7 mouse cellular contexts compared by ENCODE assay signal in genomic region chr16:23980991-23981720, GRCm38 (mm10). TPM values are rescaled to one million over a fixed set of nuclear protein-coding genes. Genes with fewer than 3 reads are reported as not detected.
DNase-seq lines count a peak whose midpoint lies in the region; ATAC-seq and TF ChIP-seq lines count a peak whose summit lies in the region.

No protein-coding gene starts in this region.

- no peaks in the 10 kb centered on the region for H3K36me3 ChIP-seq in forebrain, postnatal 0 days (ENCODE audit: insufficient read depth)

- peak overlapping the region; percentile 87 for H3K4me2 ChIP-seq in forebrain, postnatal 0 days (ENCODE audit: low read depth)

- 3% methylated on average over 32 of the region's 32 CpGs for WGBS in forebrain, postnatal 0 days

- DNase-seq in Muller cell, postnatal 12 days (ENCODE audit: inconsistent ontology term) = peak; percentile 36
- DNase-seq in forebrain, postnatal 0 days = peak; percentile 41
- peak; percentile 60 for DNase-seq in kidney, adult 18-20 months
- peak; percentile 51 for DNase-seq in lung, postnatal 10 days
- DNase-seq in spleen, adult 18-20 months = no peak
- DNase-seq in adipocyte (ENCODE audit: low spot score) = no peak

- peak overlapping the region; percentile 93 for H3K27ac ChIP-seq in brown adipose tissue, adult 24 weeks (replicated peaks; ENCODE audit: low read depth, low read length)
- H3K27ac ChIP-seq in forebrain, postnatal 0 days (ENCODE audit: low read depth, low read length) = 0 out of 2 replicates have a peak overlapping the region, but pooled peaks have one; percentile 21

- no peak for TF ChIP-seq CTCF in forebrain, postnatal 0 days (IDR thresholded peaks at IDR 0.05; ENCODE audit: low read depth)

- peaks cover 15% of the 10 kb centered on the region; the same call in 1 of the 2 replicates for H3K27me3 ChIP-seq in forebrain, postnatal 0 days (ENCODE audit: insufficient read depth, low read length)

- peaks cover 6% of the 10 kb centered on the region; the same call in 1 of the 2 replicates for H3K4me1 ChIP-seq in brown adipose tissue, adult 24 weeks (ENCODE audit: control insufficient read depth, insufficient read depth, insufficient read length, low read length)
- H3K4me1 ChIP-seq in forebrain, postnatal 0 days (ENCODE audit: insufficient read depth) = 0 out of 2 replicates have a peak, but pooled peaks cover 8% of the 10 kb centered on the region

- peak overlapping the region; percentile 39 for H3K4me3 ChIP-seq in brown adipose tissue, adult 24 weeks (ENCODE audit: insufficient read depth, low read depth, low read length)
- peak overlapping the region; percentile 37 for H3K4me3 ChIP-seq in forebrain, postnatal 0 days (ENCODE audit: low read depth, low read length)

- H3K9me3 ChIP-seq in forebrain, postnatal 0 days (ENCODE audit: low read length) = no peaks in the 10 kb centered on the region

- ATAC-seq in forebrain, postnatal 0 days = no peak

- peak overlapping the region; percentile 43 for H3K9ac ChIP-seq in forebrain, postnatal 0 days

RNA-seq across cellular contexts. Expression of gene Gm37419, which starts 7.1 kb away (rescaled TPM):
- polyA plus RNA-seq in brown adipose tissue, adult 24 weeks (2012; ENCODE audit: insufficient read depth, insufficient read length, missing spikeins) = not detected in 2 replicates
- not detected in 2 replicates for total RNA-seq in forebrain, postnatal 0 days (2014; rRNA removed)
- not detected in 2 replicates for polyA plus RNA-seq in forebrain, postnatal 0 days (2015; fragmentation: Nextera tagmentation; extraction: Ambion mirVana)

RNA-seq across cellular contexts. Expression of gene Bcl6, which starts 7.5 kb away (rescaled TPM):
- polyA plus RNA-seq in brown adipose tissue, adult 24 weeks (2012; ENCODE audit: insufficient read depth, insufficient read length, missing spikeins) = 20.3 and 66.4 TPM in 2 replicates
- total RNA-seq in forebrain, postnatal 0 days (2014; rRNA removed) = 7.5 and 9.2 TPM in 2 replicates
- 0.69 and 0.92 TPM in 2 replicates for polyA plus RNA-seq in forebrain, postnatal 0 days (2015; fragmentation: Nextera tagmentation; extraction: Ambion mirVana)

RNA-seq across cellular contexts. Expression of gene Rtp2, which starts 49.0 kb away (rescaled TPM):
- not detected in 2 replicates for polyA plus RNA-seq in brown adipose tissue, adult 24 weeks (2012; ENCODE audit: insufficient read depth, insufficient read length, missing spikeins)
- 0.38 and 0.62 TPM in 2 replicates for total RNA-seq in forebrain, postnatal 0 days (2014; rRNA removed)
- polyA plus RNA-seq in forebrain, postnatal 0 days (2015; fragmentation: Nextera tagmentation; extraction: Ambion mirVana) = 0.24 and 0.36 TPM in 2 replicates

Comparison
In these comparisons a context has a peak if more than half of its experiments do, and no peak if none do; other contexts are left out.
1. DNase-seq: peak in Muller cell, postnatal 12 days (single experiment), forebrain, postnatal 0 days (single experiment), kidney, adult 18-20 months (single experiment) and lung, postnatal 10 days (single experiment); none in spleen, adult 18-20 months (0 of 2) and adipocyte (single experiment).
2. RNA of gene Bcl6, which starts 7.5 kb away (polyA plus RNA-seq): 20.3 to 66.4 TPM in brown adipose tissue, adult 24 weeks; 0.69 to 0.92 TPM in forebrain, postnatal 0 days; every median in the first group is over 10 times any median in the second.